Mouse (Mus musculus) heart, adult 2 months (tissue): ENCODE measurements around the gene Cyp26b1.
A peak's percentile ranks its signal among the peaks of the same experiment; 100 is the strongest.

Source experiments
- CTCF ChIP-seq: fragments of 200-600 bp; IDR thresholded peaks from 2 replicates; pipeline ENCODE4 v1.8.1; 2022; ENCODE audit warnings: antibody characterized with exemption, mild to moderate bottlenecking, moderate library complexity
- EP300 ChIP-seq: fragments of 200-500 bp; IDR thresholded peaks from 2 replicates; pipeline ENCODE4 v1.6.1; 2011; ENCODE audit warnings: low read depth, low read length, control low read depth; ENCODE audit not compliant: insufficient read depth
- POLR2A ChIP-seq: fragments of 200-500 bp; IDR thresholded peaks from 2 replicates; pipeline ENCODE4 v1.6.1; 2011; ENCODE audit warnings: mild to moderate bottlenecking, low read depth, low read length, control low read depth; ENCODE audit not compliant: insufficient read depth

DNA sequence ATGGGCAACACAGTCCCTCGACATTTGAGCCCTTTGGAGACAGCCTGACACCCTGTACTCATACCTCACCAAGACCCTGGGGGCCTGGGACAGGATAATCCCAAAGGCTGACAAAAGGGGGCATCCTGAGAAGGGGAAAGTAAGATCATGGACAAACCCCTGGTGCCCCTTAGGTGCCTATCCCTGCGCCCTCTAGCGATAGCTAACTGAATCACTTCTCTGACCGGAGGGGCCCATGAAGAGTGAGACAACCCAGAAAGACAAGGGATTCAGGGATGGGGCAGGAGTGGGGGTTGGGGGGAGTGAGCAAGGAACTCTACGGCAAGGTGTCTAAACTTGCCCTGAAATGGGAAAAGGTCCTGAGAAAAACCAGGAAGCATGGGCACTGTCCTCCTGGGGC lies 14.8 kb downstream of the Cyp26b1 start:
- TF ChIP-seq POLR2A (no peak), CTCF (peak; percentile 76), EP300 (no peak)
